Mouse (Mus musculus) small intestine, adult 2 months (tissue): ENCODE measurements around the gene Moxd1.

ENCODE experiments used
- CTCF ChIP-seq: fragments of 200-500 bp; IDR thresholded peaks from 2 replicates; pipeline ENCODE4 v1.5.1; 2012; ENCODE audit warnings: low read depth, mild to moderate bottlenecking, control low read depth, inconsistent platforms, low read length, moderate library complexity, mixed read lengths; ENCODE audit not compliant: insufficient replicate concordance, insufficient read length; ENCODE audit errors: extremely low read depth
- POLR2A ChIP-seq: fragments of 200-500 bp; IDR thresholded peaks from 2 replicates; pipeline ENCODE4 v1.6.1; 2012; ENCODE audit warnings: low read depth, mild to moderate bottlenecking, control low read depth, inconsistent platforms, low read length, moderate library complexity

DNA sequence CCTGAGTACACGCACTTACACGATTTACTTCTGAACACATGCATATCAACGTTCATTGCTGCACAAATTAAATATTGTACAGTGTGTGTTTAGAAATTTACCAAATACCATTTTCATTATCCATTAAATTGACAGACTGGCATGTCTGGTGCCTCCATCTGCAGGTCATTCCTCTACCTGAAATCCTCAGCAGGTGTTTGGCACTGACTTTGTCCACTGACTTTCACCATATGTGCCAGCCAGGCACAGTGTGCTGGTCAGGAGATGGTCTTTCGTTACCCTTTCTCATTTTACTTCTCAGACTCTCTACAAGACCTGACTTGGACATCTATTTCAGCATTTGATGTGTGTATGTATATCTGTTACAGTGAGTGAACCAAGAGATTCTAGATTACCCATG, 99.7 kb downstream of the Moxd1 start:
- TF ChIP-seq POLR2A (no peak), CTCF (no peak)
